Mouse (Mus musculus) mammary gland, adult 2 months (tissue): ENCODE data around the gene Nkx2-9. TPM values are rescaled to one million over a fixed set of nuclear protein-coding genes. Genes with fewer than 3 reads are reported as not detected.

Experiments used
- polyA plus RNA-seq: library from polyadenylated mRNA; depleted of rRNA; stranded (reverse); fragments of >200 nt; gene quantifications from 2 replicates; pipeline ENCODE4 v1.2.3, GENCODE M21; 2012; ENCODE audit warnings: low replicate concordance; rRNA removed

Nkx2-9 gene
- not detected in 2 replicates for polyA plus RNA-seq

GRCm38 (mm10) chr12:56612761-56613437 lies at the start of gene Nkx2-9:
TSS of gene Nkx2-9 (minus strand) at chr12:56613284.

Other genes with a start within 250 kb of the Nkx2-9 start
- gene Nkx2-1, start 76.4 kb downstream of the Nkx2-9 start, polyA plus RNA-seq, result 0.07 TPM in 1 of 2 replicates, not detected in the other
- 0.09 and 0.12 TPM in 2 replicates for gene Pax9, start 78.5 kb upstream of the Nkx2-9 start, polyA plus RNA-seq